Mouse (Mus musculus) lung, adult 2 months (tissue): ENCODE measurements around the gene Hspa2. TPM values are rescaled to one million over a fixed set of nuclear protein-coding genes. Genes with fewer than 3 reads are reported as not detected.
A peak's percentile ranks its signal among the peaks of the same experiment; 100 is the strongest.
"Not testable (repeated sequence)": the region's sequence is repeated elsewhere in the genome, so short reads cannot be mapped to it uniquely, and the experiment has no call there.

Source experiments
- DNase-seq: peaks from one replicate; pipeline ENCODE4 v3.0.0; 2022
- H3K4me1 ChIP-seq: fragments of 200-500 bp; 2 replicates; pipeline ENCODE4 v1.6.1; 2011; ENCODE audit warnings: low read length; ENCODE audit not compliant: control insufficient read depth, insufficient read depth
- H3K4me3 ChIP-seq: fragments of 200-500 bp; replicated peaks from 2 replicates; pipeline ENCODE3; 2011; ENCODE audit warnings: low read depth, mild to moderate bottlenecking, control low read depth, low read length; ENCODE audit errors: extremely low read depth
- CTCF ChIP-seq: fragments of 200-500 bp; IDR thresholded peaks from 2 replicates; pipeline ENCODE4 v1.5.1; 2011; ENCODE audit warnings: mild to moderate bottlenecking, low read length, control low read depth; ENCODE audit not compliant: insufficient read depth
- POLR2A ChIP-seq: fragments of 200-500 bp; IDR thresholded peaks from 2 replicates; pipeline ENCODE4 v1.6.1; 2011; ENCODE audit warnings: low read depth, mild to moderate bottlenecking, control low read depth, low read length, borderline replicate concordance; ENCODE audit errors: extremely low read depth
- WGBS: fragments of 180-500 bp; shearing (Covaris S2); methylation state at CpG from one replicate; pipeline ENCODE4 v1.1.7; 2018; 5-methylcytosine and 5-hydroxymethylcytosine counted together
- polyA plus RNA-seq: library from polyadenylated mRNA; depleted of rRNA; stranded (reverse); fragments of >200 nt; gene quantifications from 2 replicates; pipeline ENCODE4 v1.2.3, GENCODE M21; 2012

The Hspa2 gene
- polyA plus RNA-seq, 1 experiment, result 16.4 TPM

DNA sequence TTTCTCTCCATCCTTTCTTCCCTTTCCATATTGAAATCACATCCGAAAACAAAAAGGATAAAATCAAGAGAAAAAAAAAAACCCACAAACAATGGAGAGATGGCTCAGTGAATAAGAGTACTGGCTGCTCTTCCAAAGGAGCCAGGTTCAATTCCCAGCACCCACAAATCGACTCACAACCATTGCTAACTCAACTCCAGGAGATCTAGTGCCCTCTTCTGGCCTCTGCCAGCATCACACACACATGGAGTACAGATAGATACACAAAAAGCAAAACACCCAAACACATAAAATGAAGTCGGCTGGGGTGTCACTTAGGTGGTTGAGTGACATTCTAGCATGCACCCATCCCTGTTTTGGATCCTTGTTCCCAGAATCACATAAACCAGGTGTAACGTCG lies 14.4 kb downstream of the Hspa2 start:
- WGBS, result 93% methylated on average over 5 of the region's 5 CpGs

DNA sequence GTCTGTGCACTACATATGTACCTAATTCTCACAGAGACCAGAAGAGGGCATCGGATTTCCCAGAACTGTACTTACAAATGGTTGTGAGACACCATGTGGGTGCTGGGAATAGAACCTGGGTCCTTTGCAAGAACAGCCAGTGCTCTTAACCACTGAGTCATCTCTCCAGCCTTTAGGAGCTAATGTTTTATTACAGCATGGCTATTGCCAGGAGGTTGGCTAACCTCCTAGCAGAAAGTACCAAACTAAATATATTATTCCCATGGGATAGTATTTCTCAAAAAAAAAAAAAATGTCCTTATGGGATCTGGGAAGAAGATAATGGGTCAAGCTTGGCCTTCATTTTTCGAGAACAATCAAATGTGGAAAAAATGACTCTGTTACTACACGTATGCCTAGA lies 21.3 kb downstream of the Hspa2 start:
- H3K4me3 ChIP-seq, result no peak overlapping the region
- DNase-seq, result no peak
- TF ChIP-seq POLR2A (no peak), CTCF (no peak)
- WGBS, result 87% methylated on average over 3 of the region's 3 CpGs
- no peaks in the 10 kb centered on the region for H3K4me1 ChIP-seq

More for the DNA sequence above, 14.4 kb downstream of the Hspa2 start:
- TF ChIP-seq CTCF, result no peak
- no peak for TF ChIP-seq POLR2A
- no peaks in the 10 kb centered on the region for H3K4me1 ChIP-seq
- DNase-seq, result no peak
- H3K4me3 ChIP-seq, result no peak overlapping the region

DNA sequence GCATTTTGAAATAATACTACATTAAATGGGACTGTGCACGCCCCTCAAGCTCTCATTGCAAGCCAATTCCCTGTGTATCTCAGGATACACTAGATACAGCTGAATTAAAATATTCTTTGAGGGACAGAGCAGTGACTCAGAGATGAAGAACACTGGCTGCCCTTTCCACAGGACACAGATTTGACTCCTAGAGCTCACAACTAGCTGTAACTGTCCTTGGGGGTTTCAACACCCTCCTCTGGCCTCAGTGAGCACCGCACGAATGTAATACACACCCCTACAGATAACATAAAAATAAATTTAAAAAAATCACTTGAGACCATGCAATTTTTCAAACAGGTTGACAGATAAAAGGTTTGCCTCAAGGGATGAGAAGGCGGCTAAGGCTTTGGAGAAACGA lies 23.6 kb downstream of the Hspa2 start:
- 63% methylated on average over 5 of the region's 5 CpGs for WGBS
- Histone ChIP-seq H3K4me1 (no peaks in the 10 kb centered on the region), H3K4me3 (no peak overlapping the region)
- no peak for DNase-seq
- TF ChIP-seq POLR2A (no peak), CTCF (no peak)

DNA sequence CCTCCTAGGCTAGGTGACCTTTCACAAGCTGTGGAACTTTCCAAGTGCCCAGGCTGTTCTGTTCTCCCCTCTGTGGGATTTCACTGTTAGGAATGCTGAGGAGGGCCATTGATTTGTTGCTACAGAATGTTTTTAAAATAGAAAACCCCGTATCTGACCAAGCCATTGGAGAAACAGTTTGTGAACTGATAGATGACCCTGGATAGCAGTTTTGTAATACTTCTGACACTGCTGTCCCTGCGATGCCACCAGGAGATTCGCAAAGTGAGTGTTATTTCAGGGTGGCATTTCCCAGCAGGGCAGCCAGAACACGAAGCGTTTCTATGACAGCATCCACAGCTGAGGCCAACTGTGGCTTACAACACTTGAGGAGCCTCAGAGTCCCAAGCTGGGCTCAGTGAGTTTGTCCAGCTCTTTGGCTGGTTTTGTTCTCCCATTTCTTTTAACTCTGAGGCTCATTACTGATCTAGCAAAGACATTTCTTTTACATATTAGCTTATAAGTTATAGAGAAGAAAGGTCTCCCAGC lies 27.0 kb downstream of the Hspa2 start:
- Histone ChIP-seq H3K4me1 (0 out of 2 replicates have a peak, but pooled peaks cover 4% of the 10 kb centered on the region), H3K4me3 (no peak overlapping the region)
- 31% methylated on average over 5 of the region's 5 CpGs for WGBS
- TF ChIP-seq POLR2A (no peak), CTCF (no peak)
- DNase-seq, result no peak

DNA sequence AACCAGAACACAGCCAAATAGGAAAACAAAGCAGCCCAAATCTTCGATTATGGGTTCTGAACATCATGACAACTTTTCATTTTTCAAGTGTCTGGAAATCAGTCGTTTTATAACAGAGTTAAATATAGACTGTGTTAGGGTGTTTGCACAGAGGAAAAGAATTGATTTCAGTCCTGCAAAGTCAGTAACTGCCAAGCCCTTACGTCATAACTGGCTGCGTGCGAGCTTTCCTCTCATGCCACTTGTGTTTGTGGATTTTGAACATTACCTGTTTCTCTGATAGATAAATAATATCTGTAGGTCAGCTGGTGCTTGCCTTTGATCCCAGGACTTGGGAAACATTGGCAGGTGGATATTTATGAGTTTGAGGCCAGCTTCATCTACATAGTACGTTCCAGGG lies 27.5 kb downstream of the Hspa2 start:
- H3K4me1 ChIP-seq, result 0 out of 2 replicates have a peak, but pooled peaks cover 4% of the 10 kb centered on the region
- 54% methylated on average over 6 of the region's 6 CpGs for WGBS
- DNase-seq, result no peak

DNA sequence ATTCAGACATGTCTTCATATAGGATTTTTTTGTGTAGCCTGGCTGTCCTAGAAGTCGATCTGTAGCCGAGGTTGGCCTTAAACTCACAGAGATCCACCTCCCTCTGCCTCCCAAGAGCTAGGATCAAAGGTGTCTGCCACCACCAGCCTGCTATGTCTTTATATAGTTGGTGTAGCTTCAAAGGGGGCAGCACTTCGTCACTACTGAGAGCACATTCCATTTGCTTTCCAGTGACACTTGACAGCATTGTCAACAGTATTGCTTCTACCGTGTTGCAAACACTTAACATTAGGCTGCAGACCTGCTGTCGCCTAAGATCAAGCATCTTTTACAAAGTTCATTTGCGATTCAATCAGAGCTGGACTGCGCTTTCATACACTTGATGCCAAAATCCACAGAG lies 30.1 kb downstream of the Hspa2 start:
- DNase-seq, result no peak

More for the DNA sequence above, 27.5 kb downstream of the Hspa2 start:
- TF ChIP-seq CTCF (no peak), POLR2A (no peak)
- H3K4me3 ChIP-seq, result no peak overlapping the region

DNA sequence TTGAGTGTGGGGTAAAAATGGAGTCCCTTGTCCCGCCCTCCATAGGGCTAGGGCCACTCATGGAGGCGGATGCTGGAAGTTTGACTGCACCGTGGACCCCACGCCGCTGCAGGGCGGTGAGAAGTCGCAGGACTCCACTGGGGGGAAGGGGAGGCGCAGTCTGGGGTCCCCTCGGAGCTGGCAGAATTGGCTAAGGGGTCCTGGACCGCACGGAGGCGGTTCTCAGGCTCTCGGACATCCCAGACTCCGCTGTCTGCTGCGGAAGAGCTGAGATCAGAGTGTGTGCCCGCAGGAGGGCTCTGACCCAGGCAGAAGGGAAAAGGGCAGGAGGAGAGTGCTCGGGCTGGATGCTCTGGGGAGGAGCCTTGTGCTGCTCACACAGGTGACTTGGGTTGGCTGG lies 31.1 kb downstream of the Hspa2 start:
- DNase-seq, result no peak
- H3K4me1 ChIP-seq, result 0 out of 2 replicates have a peak, but pooled peaks cover 4% of the 10 kb centered on the region
- WGBS, result 7% methylated on average over 17 of the region's 17 CpGs
- TF ChIP-seq CTCF (no peak), POLR2A (no peak)
- no peak overlapping the region for H3K4me3 ChIP-seq

More for the DNA sequence above, 30.1 kb downstream of the Hspa2 start:
- Histone ChIP-seq H3K4me3 (no peak overlapping the region), H3K4me1 (0 out of 2 replicates have a peak, but pooled peaks cover 4% of the 10 kb centered on the region)
- no peak for TF ChIP-seq CTCF
- no peak for TF ChIP-seq POLR2A
- WGBS, result 28% methylated on average over 7 of the region's 7 CpGs

DNA sequence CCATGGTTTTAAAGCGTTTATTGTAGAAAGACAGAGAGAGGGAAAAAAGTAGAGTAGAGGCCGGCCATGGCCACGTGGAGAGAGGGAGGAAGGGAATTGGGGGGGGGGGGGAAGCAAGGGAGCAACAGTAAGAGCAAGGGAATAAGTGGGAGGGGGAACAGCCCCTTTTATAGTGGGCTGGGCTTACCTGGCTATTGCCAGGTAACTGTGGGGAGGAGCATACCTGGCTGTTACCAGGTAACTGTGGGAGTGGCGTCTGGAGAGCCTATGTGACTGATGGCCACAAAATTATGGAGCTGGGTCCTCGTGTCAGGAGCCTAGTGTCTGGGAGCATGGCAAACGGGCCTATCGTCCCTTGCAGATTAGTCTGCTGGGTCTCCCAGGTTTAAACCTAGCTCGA lies 31.6 kb downstream of the Hspa2 start:
- 39% methylated on average over 8 of the region's 8 CpGs for WGBS
- Histone ChIP-seq H3K4me3 (no peak overlapping the region), H3K4me1 (0 out of 2 replicates have a peak, but pooled peaks cover 4% of the 10 kb centered on the region)
- TF ChIP-seq CTCF (no peak), POLR2A (no peak)
- no peak for DNase-seq

DNA sequence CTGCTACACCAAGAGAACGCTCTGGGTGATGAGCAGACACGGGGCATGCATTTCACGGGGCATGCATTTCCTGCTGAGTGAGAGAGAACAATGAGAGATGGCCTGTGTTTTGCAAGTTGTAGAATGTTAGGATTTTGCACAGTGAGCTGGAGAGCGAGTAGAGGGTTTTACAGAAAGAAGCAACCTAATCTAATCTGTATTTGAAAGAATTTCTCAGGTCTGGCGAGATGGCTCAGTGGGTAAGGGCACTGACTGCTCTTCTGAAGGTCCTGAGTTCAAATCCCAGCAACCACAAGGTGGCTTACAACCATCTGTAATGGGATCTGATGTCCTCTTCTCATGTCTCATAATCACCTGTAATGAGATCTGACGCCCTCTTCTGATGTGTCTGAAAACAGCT lies 39.5 kb downstream of the Hspa2 start:
- DNase-seq, H3K4me3 ChIP-seq, H3K4me1 ChIP-seq: not testable (repeated sequence)
- WGBS, result 77% methylated on average over 6 of the region's 6 CpGs

DNA sequence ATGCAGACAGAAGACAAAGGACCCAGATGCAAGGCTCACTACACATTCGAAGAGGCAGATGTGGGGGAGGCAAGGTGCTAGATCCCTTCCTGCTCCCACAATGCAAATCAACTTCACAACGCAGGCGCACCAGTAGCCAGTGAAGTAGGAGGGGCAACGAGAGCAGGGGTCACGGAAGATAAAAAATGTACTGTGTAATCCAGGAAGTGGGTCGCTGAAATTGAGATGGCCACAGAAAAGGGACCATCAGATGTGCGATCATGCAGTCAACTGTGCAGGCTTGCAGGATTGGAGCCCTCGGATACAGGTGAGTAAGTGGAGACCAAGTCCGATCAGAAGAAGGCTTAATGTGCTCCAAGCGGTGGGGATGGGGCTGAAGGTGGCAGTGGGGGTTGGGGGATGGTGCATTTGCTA lies 40.4 kb downstream of the Hspa2 start:
- TF ChIP-seq POLR2A (no peak), CTCF (no peak)
- WGBS, result 55% methylated on average over 10 of the region's 10 CpGs

More for the DNA sequence above, 40.4 kb downstream of the Hspa2 start:
- Histone ChIP-seq H3K4me3 (peak overlapping the region; percentile 12), H3K4me1 (no peaks in the 10 kb centered on the region)
- DNase-seq, result no peak
